Comparison of ENCODE assay signal across 8 mouse cellular contexts in genomic region chr5:30921256-30922033, GRCm38 (mm10). TPM values are rescaled to one million over a fixed set of nuclear protein-coding genes. Genes with fewer than 3 reads are reported as not detected.
DNase-seq lines count a peak whose midpoint lies in the region; ATAC-seq and TF ChIP-seq lines count a peak whose summit lies in the region.

Gene Khk, plus strand, starts transcription at chr5:30921431.

- TF ChIP-seq CTCF in cortical plate, adult 2 months (IDR thresholded peaks at IDR 0.05; ENCODE audit: extremely low read depth, insufficient read depth, low read length), result peak; percentile 60
- peak; percentile 86 for TF ChIP-seq CTCF in left cerebral cortex, adult 2 months (IDR thresholded peaks at IDR 0.05)

- ATAC-seq in megakaryocyte, adult 5-6 weeks (ENCODE audit: poor library complexity, severe bottlenecking), result peak; percentile 86

- peak; percentile 65; the same call in 1 of the 2 replicates for TF ChIP-seq POLR2A in cortical plate, adult 2 months (IDR thresholded peaks at IDR 0.05; ENCODE audit: extremely low read depth, insufficient read depth, low read length)

- no peaks in the 10 kb centered on the region for H3K4me1 ChIP-seq in cortical plate, adult 2 months (ENCODE audit: control insufficient read depth, insufficient read depth, low read length)

- H3K27ac ChIP-seq in cortical plate, adult 2 months (ENCODE audit: insufficient read depth, low read length), result no peak within 1 kb of the TSS
- peak within 1 kb of the TSS; percentile 89 for H3K27ac ChIP-seq in left cerebral cortex, adult 2 months

- intact Hi-C loops in left cerebral cortex, adult 2 months (cut with DNase I), result loop anchor here (10.0 kb wide), 1 partner anchor 1533 kb away; the partner anchor contains the start of gene Ppp1cb

- peak within 1 kb of the TSS; percentile 62 for H3K4me3 ChIP-seq in cortical plate, adult 2 months (ENCODE audit: insufficient read depth, low read length)
- peak within 1 kb of the TSS; percentile 75 for H3K4me3 ChIP-seq in left cerebral cortex, adult 2 months

- DNase-seq in adipocyte (ENCODE audit: low spot score), result peak; percentile 93
- peak; percentile 98 for DNase-seq in gastrocnemius, postnatal 10 days
- peak; percentile 68 for DNase-seq in hindlimb bud, embryonic 11.5 days (ENCODE audit: extremely low spot score, low read depth, low spot score)
- DNase-seq in left cerebral cortex, adult 2 months (ENCODE audit: extremely low spot score in 1 of 2, low spot score in 2 of 2), result peak; percentile 86 to 90
- DNase-seq in right cerebral cortex, adult 18-20 months, result peak; percentile 86
- DNase-seq in urinary bladder, adult 2 months (ENCODE audit: low spot score), result peak; percentile 92

RNA-seq across cellular contexts. Expression of gene Khk, which starts in this region (rescaled TPM):
- polyA plus RNA-seq in cortical plate, adult 2 months (2012; rRNA removed), result 24.9 and 29.0 TPM in 2 replicates
- 10 to 100 TPM; 27.9 TPM for total RNA-seq in gastrocnemius, postnatal 10 days (2021)
- 10 to 100 TPM; 15.3 to 19.3 TPM for total RNA-seq in left cerebral cortex, adult 2 months (2021)
- 92.3 and 93.8 TPM in 2 replicates for total RNA-seq in megakaryocyte, adult 5-6 weeks (2015)
- total RNA-seq in megakaryocyte, adult 5-6 weeks (2017), result 52.7 and 70.7 TPM in 2 replicates
- polyA plus RNA-seq in urinary bladder, adult 2 months (2012; rRNA removed), result 38.4 and 38.9 TPM in 2 replicates
